Mouse (Mus musculus) MEL (cell line): Measurements from ENCODE around the gene Hipk1. TPM values are rescaled to one million over a fixed set of nuclear protein-coding genes. Genes with fewer than 3 reads are reported as not detected.

Experiments used
- DNase-seq: peaks from one replicate; pipeline ENCODE4 v3.0.0; 2011; ENCODE audit warnings: low read depth, low spot score
- H3K27ac ChIP-seq: 2 replicates; pipeline ENCODE4 v1.5.1; 2012; ENCODE audit warnings: low read depth, mild to moderate bottlenecking, control low read depth, low read length, moderate library complexity; ENCODE audit not compliant: control insufficient read depth
- H3K27me3 ChIP-seq, 2 experiments: fragments of 150-350 bp in 1 of 2; sonication (generic) in 1 of 2; 2 replicates each; pipeline ENCODE4 v1.6.1; 2012; ENCODE audit warnings: low read length in 2 of 2, mild to moderate bottlenecking in 2 of 2, improper control_type of control experiment in 1 of 2, moderate library complexity in 1 of 2; ENCODE audit not compliant: insufficient read depth in 2 of 2, control insufficient read depth in 1 of 2
- H3K36me3 ChIP-seq, 2 experiments: 2 replicates each; pipeline ENCODE4 v1.6.1; 2012 to 2014; ENCODE audit warnings: low read length in 2 of 2, improper control_type of control experiment in 1 of 2, inconsistent platforms in 1 of 2, mild to moderate bottlenecking in 1 of 2; ENCODE audit not compliant: insufficient read depth in 2 of 2, control insufficient read depth in 1 of 2
- H3K4me1 ChIP-seq, 2 experiments: fragments of 150-350 bp in 1 of 2; sonication (generic) in 1 of 2; 2 replicates each; pipeline ENCODE4 v1.6.1; 2012; ENCODE audit warnings: low read length in 2 of 2, improper control_type of control experiment in 1 of 2, mild to moderate bottlenecking in 1 of 2; ENCODE audit not compliant: insufficient read depth in 2 of 2, control insufficient read depth in 1 of 2
- H3K4me3 ChIP-seq, 2 experiments: fragments of 150-350 bp in 1 of 2; sonication (generic) in 1 of 2; 2 replicates each; pipeline ENCODE4 v1.5.1; 2012; ENCODE audit warnings: low read depth in 2 of 2, low read length in 2 of 2, mild to moderate bottlenecking in 2 of 2, moderate library complexity in 2 of 2, control low read depth in 1 of 2, improper control_type of control experiment in 1 of 2; ENCODE audit not compliant: control insufficient read depth in 1 of 2, insufficient read depth in 1 of 2
- H3K79me2 ChIP-seq: 2 replicates; pipeline ENCODE4 v1.6.1; 2012; ENCODE audit warnings: mild to moderate bottlenecking, low read length, moderate library complexity; ENCODE audit not compliant: control insufficient read depth, poor library complexity, insufficient read depth
- H3K9ac ChIP-seq: 2 replicates; pipeline ENCODE4 v1.6.1; 2012; ENCODE audit warnings: low read depth, mild to moderate bottlenecking, control low read depth, low read length, moderate library complexity; ENCODE audit not compliant: control insufficient read depth, poor library complexity, severe bottlenecking
- H3K9me3 ChIP-seq: fragments of 150-350 bp; sonication (generic); replicated peaks from 2 replicates; pipeline ENCODE4 v1.6.1; 2012; ENCODE audit warnings: mild to moderate bottlenecking, low read length, improper control_type of control experiment, moderate library complexity; ENCODE audit not compliant: insufficient read depth
- CHD1 ChIP-seq: IDR thresholded peaks from 2 replicates; pipeline ENCODE4 v1.6.1; 2012; ENCODE audit warnings: low read depth, mild to moderate bottlenecking, inconsistent platforms, low read length, improper control_type of control experiment
- CHD2 ChIP-seq: IDR thresholded peaks from 2 replicates; pipeline ENCODE4 v1.6.1; 2011; ENCODE audit warnings: low read length, improper control_type of control experiment
- E2F4 ChIP-seq: IDR thresholded peaks from 2 replicates; pipeline ENCODE4 v1.6.1; 2011; ENCODE audit warnings: low read depth, low read length, improper control_type of control experiment, borderline replicate concordance
- EP300 ChIP-seq, 2 experiments: IDR thresholded peaks; 2 replicates each; pipeline ENCODE4 v1.6.1; 2011; ENCODE audit warnings: improper control_type of control experiment in 2 of 2, low read length in 2 of 2, low read depth in 1 of 2, mild to moderate bottlenecking in 1 of 2
- ETS1 ChIP-seq: IDR thresholded peaks from 2 replicates; pipeline ENCODE4 v1.6.1; 2012; ENCODE audit warnings: low read depth, mild to moderate bottlenecking, inconsistent platforms, low read length, improper control_type of control experiment, moderate library complexity
- GABPA ChIP-seq: IDR thresholded peaks from 2 replicates; pipeline ENCODE4 v1.6.1; 2012; ENCODE audit warnings: low read depth, mild to moderate bottlenecking, inconsistent platforms, low read length, improper control_type of control experiment, moderate library complexity
- GATA1 ChIP-seq: IDR thresholded peaks from 2 replicates; pipeline ENCODE4 v1.6.1; 2011; ENCODE audit warnings: low read depth, low read length, improper control_type of control experiment
- HCFC1 ChIP-seq: IDR thresholded peaks from 2 replicates; pipeline ENCODE4 v1.6.1; 2012; ENCODE audit warnings: low read depth, mild to moderate bottlenecking, inconsistent platforms, low read length, improper control_type of control experiment, moderate library complexity
- JUND ChIP-seq: IDR thresholded peaks from 2 replicates; pipeline ENCODE4 v1.6.1; 2011; ENCODE audit warnings: low read depth, mild to moderate bottlenecking, improper control_type of control experiment, low read length
- MAFK ChIP-seq: IDR thresholded peaks from 2 replicates; pipeline ENCODE4 v1.6.1; 2011; ENCODE audit warnings: low read depth, mild to moderate bottlenecking, low read length, improper control_type of control experiment, borderline replicate concordance
- MAX ChIP-seq: IDR thresholded peaks from 2 replicates; pipeline ENCODE4 v1.6.1; 2011; ENCODE audit warnings: low read length, improper control_type of control experiment
- MAZ ChIP-seq: IDR thresholded peaks from 2 replicates; pipeline ENCODE4 v1.6.1; 2012; ENCODE audit warnings: low read depth, mild to moderate bottlenecking, inconsistent platforms, low read length, improper control_type of control experiment
- MEF2A ChIP-seq: IDR thresholded peaks from 2 replicates; pipeline ENCODE4 v1.6.1; 2014; ENCODE audit warnings: low read depth, mild to moderate bottlenecking, inconsistent platforms, low read length, improper control_type of control experiment; ENCODE audit not compliant: poor library complexity, insufficient replicate concordance, severe bottlenecking; ENCODE audit errors: extremely low read depth
- MXI1 ChIP-seq: IDR thresholded peaks from 2 replicates; pipeline ENCODE4 v1.6.1; 2011; ENCODE audit warnings: mild to moderate bottlenecking, low read depth, low read length, improper control_type of control experiment
- MYB ChIP-seq: IDR thresholded peaks from 2 replicates; pipeline ENCODE4 v1.6.1; 2011; ENCODE audit warnings: mild to moderate bottlenecking, low read depth, low read length, improper control_type of control experiment
- MYC ChIP-seq: IDR thresholded peaks from 2 replicates; pipeline ENCODE4 v1.6.1; 2011; ENCODE audit warnings: low read depth, mild to moderate bottlenecking, low read length, improper control_type of control experiment, moderate library complexity
- POLR2A ChIP-seq, 2 experiments: IDR thresholded peaks; 2 replicates each; pipeline ENCODE4 v1.6.1; 2011 to 2012; ENCODE audit warnings: low read length in 2 of 2, mild to moderate bottlenecking in 2 of 2, control low read depth in 1 of 2, improper control_type of control experiment in 1 of 2, low read depth in 1 of 2, moderate library complexity in 1 of 2; ENCODE audit not compliant: control insufficient read depth in 1 of 2, insufficient read depth in 1 of 2, poor library complexity in 1 of 2
- POLR2AphosphoS2 ChIP-seq: IDR thresholded peaks from 2 replicates; pipeline ENCODE4 v1.6.1; 2011; ENCODE audit warnings: low read length, improper control_type of control experiment
- RAD21 ChIP-seq: IDR thresholded peaks from 2 replicates; pipeline ENCODE4 v1.6.1; 2011; ENCODE audit warnings: mild to moderate bottlenecking, low read depth, low read length, improper control_type of control experiment
- RCOR1 ChIP-seq: IDR thresholded peaks from 2 replicates; pipeline ENCODE4 v1.6.1; 2012; ENCODE audit warnings: low read depth, mild to moderate bottlenecking, inconsistent platforms, low read length, improper control_type of control experiment
- SIN3A ChIP-seq: IDR thresholded peaks from 2 replicates; pipeline ENCODE4 v1.6.1; 2012; ENCODE audit warnings: low read length, improper control_type of control experiment, inconsistent platforms
- SMC3 ChIP-seq: IDR thresholded peaks from 2 replicates; pipeline ENCODE4 v1.6.1; 2011; ENCODE audit warnings: low read depth, low read length, improper control_type of control experiment
- TAL1 ChIP-seq: IDR thresholded peaks from 2 replicates; pipeline ENCODE4 v1.6.1; 2012; ENCODE audit warnings: mild to moderate bottlenecking, inconsistent platforms, low read length, moderate library complexity, mixed read lengths
- TCF12 ChIP-seq: IDR thresholded peaks from 2 replicates; pipeline ENCODE4 v1.6.1; 2014; ENCODE audit warnings: low read depth, mild to moderate bottlenecking, inconsistent platforms, low read length, improper control_type of control experiment, moderate library complexity
- UBTF ChIP-seq: IDR thresholded peaks from 2 replicates; pipeline ENCODE4 v1.6.1; 2012; ENCODE audit warnings: low read depth, mild to moderate bottlenecking, inconsistent platforms, low read length, improper control_type of control experiment, moderate library complexity, borderline replicate concordance; ENCODE audit not compliant: insufficient read depth
- USF1 ChIP-seq: IDR thresholded peaks from 2 replicates; pipeline ENCODE4 v1.6.1; 2014; ENCODE audit warnings: low read depth, mild to moderate bottlenecking, inconsistent platforms, low read length, improper control_type of control experiment, moderate library complexity
- USF2 ChIP-seq, 2 experiments: IDR thresholded peaks; 2 replicates each; pipeline ENCODE4 v1.6.1; 2011 to 2012; ENCODE audit warnings: improper control_type of control experiment in 2 of 2, low read length in 2 of 2, borderline replicate concordance in 1 of 2, inconsistent platforms in 1 of 2, low read depth in 1 of 2, mild to moderate bottlenecking in 1 of 2; ENCODE audit not compliant: insufficient read depth in 1 of 2
- ZNF384 ChIP-seq: IDR thresholded peaks from 2 replicates; pipeline ENCODE4 v1.6.1; 2012; ENCODE audit warnings: low read depth, mild to moderate bottlenecking, inconsistent platforms, low read length, improper control_type of control experiment
- polyA plus RNA-seq, 2 experiments: library from polyadenylated mRNA; stranded (reverse) in 1 of 2; unstranded in 1 of 2; fragments of >175 nt in 1 of 2; fragments of >200 nt in 1 of 2; gene quantifications; 2 replicates each; pipeline versions ENCODE4 v1.2.1 to v1.2.4; 2012; ENCODE audit warnings: low replicate concordance in 2 of 2, low read depth in 1 of 2; ENCODE audit not compliant: insufficient read length in 2 of 2, insufficient read depth in 1 of 2, missing spikeins in 1 of 2
- total RNA-seq: library from RNA; depleted of rRNA; stranded (reverse); fragments of 300-350 nt; gene quantifications from 2 replicates; pipeline ENCODE4 v1.2.3, GENCODE M21; 2012

Gene Hipk1
- total and polyA plus RNA-seq, 3 experiments: 16.7 to 28.7 TPM; not detected in 1

- TF ChIP-seq MAFK (peak; percentile 89), TCF12 (peak; percentile 99), RCOR1 (peak; percentile 83), EP300 (IDR thresholded peaks at IDR 0.05; ENCODE audit: low read depth in 1 of 2, low read length in 2 of 2) (peak; percentile 98 to 99), CHD2 (no peak; the same call in 1 of the 2 replicates), MAX (no peak), HCFC1 (peak; percentile 47; the same call in 1 of the 2 replicates), MYB (peak; percentile 74), E2F4 (no peak), ZNF384 (0 out of 2 replicates have a peak, but pooled peaks have one; percentile 37), GATA1 (peak; percentile 99), USF1 (no peak), JUND (peak; percentile 73; the same call in 1 of the 2 replicates), MAZ (peak; percentile 58; the same call in 1 of the 2 replicates), SMC3 (no peak), SIN3A (peak; percentile 92), MEF2A (peak; percentile 98), USF2 (IDR thresholded peaks at IDR 0.05; ENCODE audit: borderline replicate concordance in 1 of 2, insufficient read depth in 1 of 2, low read depth in 1 of 2, low read length in 2 of 2) (no peak), GABPA (peak; percentile 83), MXI1 (peak; percentile 59), UBTF (no peak), CHD1 (no peak), POLR2AphosphoS2 (peak; percentile 60; the same call in 1 of the 2 replicates), RAD21 (no peak), TAL1 (peak; percentile 100), MYC (peak; percentile 82), ETS1 (peak; percentile 99), POLR2A (IDR thresholded peaks at IDR 0.05; ENCODE audit: control insufficient read depth in 1 of 2, insufficient read depth in 1 of 2, low read depth in 1 of 2, low read length in 2 of 2, poor library complexity in 1 of 2) (no peak)
- TF ChIP-seq, all 39 proteins: peak for 18
- Histone ChIP-seq H3K9me3 (no peaks in the 10 kb centered on the region), H3K4me3 (no peak overlapping the region), H3K36me3 (peaks cover 0 to 42% of the 10 kb centered on the region in 2 experiments; a peak in 3 of 4 replicates), H3K27me3 (no peaks in the 10 kb centered on the region), H3K27ac (peak overlapping the region; percentile 11), H3K79me2 (0 out of 2 replicates have a peak, but pooled peaks cover 1% of the 10 kb centered on the region), H3K9ac (no peak overlapping the region), H3K4me1 (peaks cover 28 to 38% of the 10 kb centered on the region in 2 experiments)
- peak; percentile 93 for DNase-seq
Measured at GRCm38 (mm10) chr3:103799507-103799906, 8.1 kb upstream of the Hipk1 start.
